Mouse (Mus musculus) CD4-positive helper T cell, adult 2 months (primary cell): ENCODE measurements around the gene Dzip1.

Experiments used
- DNase-seq: peaks from one replicate; pipeline ENCODE4 v3.0.0-alpha.2; 2012; ENCODE audit warnings: low read depth, missing footprints, low spot score

Dzip1 gene

GRCm38 (mm10) chr14:118836145-118836544 lies 89.1 kb downstream of the Dzip1 start:
- no peak for DNase-seq

GRCm38 (mm10) chr14:118834313-118834712 lies 90.9 kb downstream of the Dzip1 start:
- DNase-seq = peak; percentile 83

GRCm38 (mm10) chr14:118833241-118833640 lies 92.0 kb downstream of the Dzip1 start:
- no peak for DNase-seq

GRCm38 (mm10) chr14:118831597-118831996 lies 93.7 kb downstream of the Dzip1 start:
- no peak for DNase-seq

GRCm38 (mm10) chr14:118829331-118830095 lies 95.7 kb downstream of the Dzip1 start:
- DNase-seq = no peak

- DNase-seq = no peak
Observed at GRCm38 (mm10) chr14:118827283-118827904, 97.9 kb downstream of the Dzip1 start.

GRCm38 (mm10) chr14:118826346-118826745 lies 98.9 kb downstream of the Dzip1 start:
- DNase-seq = no peak
